Mouse (Mus musculus) kidney, embryonic 15.5 days (tissue): ENCODE measurements around the gene Slfnl1. TPM values are rescaled to one million over a fixed set of nuclear protein-coding genes. Genes with fewer than 3 reads are reported as not detected.
A peak's percentile ranks its signal among the peaks of the same experiment; 100 is the strongest.

Experiments
- ATAC-seq: fragments of 200-750 bp; cut with Nextera tagmentation; replicated peaks from 2 replicates; pipeline ENCODE4 v1.8.0; 2017; ENCODE audit warnings: moderate TSS enrichment; ENCODE audit not compliant: low FRiP score
- H3K27ac ChIP-seq: fragments of 300-500 bp; sonication (generic); 2 replicates; pipeline ENCODE4 v1.5.1; 2015; ENCODE audit warnings: mild to moderate bottlenecking, inconsistent platforms
- H3K27me3 ChIP-seq: fragments of 300-500 bp; sonication (generic); 2 replicates; pipeline ENCODE4 v1.6.1; 2015; ENCODE audit warnings: inconsistent platforms
- H3K36me3 ChIP-seq: fragments of 300-500 bp; sonication (generic); 2 replicates; pipeline ENCODE4 v1.6.1; 2015; ENCODE audit warnings: inconsistent platforms
- H3K4me1 ChIP-seq: fragments of 300-500 bp; sonication (generic); 2 replicates; pipeline ENCODE4 v1.6.1; 2015; ENCODE audit warnings: inconsistent platforms
- H3K4me2 ChIP-seq: fragments of 300-500 bp; sonication (generic); 2 replicates; pipeline ENCODE4 v1.6.1; 2015; ENCODE audit warnings: moderate library complexity, mild to moderate bottlenecking, inconsistent platforms
- H3K4me3 ChIP-seq: fragments of 300-500 bp; sonication (generic); replicated peaks from 2 replicates; pipeline ENCODE4 v1.5.1; 2015; ENCODE audit warnings: mild to moderate bottlenecking, inconsistent platforms
- H3K9ac ChIP-seq: fragments of 300-500 bp; sonication (generic); 2 replicates; pipeline ENCODE4 v1.6.1; 2015; ENCODE audit warnings: mild to moderate bottlenecking, inconsistent platforms
- H3K9me3 ChIP-seq: fragments of 300-500 bp; sonication (generic); replicated peaks from 2 replicates; pipeline ENCODE4 v1.6.1; 2016; ENCODE audit warnings: inconsistent platforms
- WGBS: fragments of 180-500 bp; shearing (Covaris S2); methylation state at CpG from one replicate; pipeline ENCODE4 v1.1.7; 2015; ENCODE audit warnings: mixed read lengths; 5-methylcytosine and 5-hydroxymethylcytosine counted together
- polyA plus RNA-seq: library from polyadenylated mRNA; unstranded; fragments of >200 nt; fragmentation: Nextera tagmentation; extraction: Ambion mirVana; gene quantifications from 2 replicates; pipeline ENCODE4 v1.2.1, GENCODE M21; 2015

Slfnl1 gene
- not detected in 2 replicates for polyA plus RNA-seq

DNA sequence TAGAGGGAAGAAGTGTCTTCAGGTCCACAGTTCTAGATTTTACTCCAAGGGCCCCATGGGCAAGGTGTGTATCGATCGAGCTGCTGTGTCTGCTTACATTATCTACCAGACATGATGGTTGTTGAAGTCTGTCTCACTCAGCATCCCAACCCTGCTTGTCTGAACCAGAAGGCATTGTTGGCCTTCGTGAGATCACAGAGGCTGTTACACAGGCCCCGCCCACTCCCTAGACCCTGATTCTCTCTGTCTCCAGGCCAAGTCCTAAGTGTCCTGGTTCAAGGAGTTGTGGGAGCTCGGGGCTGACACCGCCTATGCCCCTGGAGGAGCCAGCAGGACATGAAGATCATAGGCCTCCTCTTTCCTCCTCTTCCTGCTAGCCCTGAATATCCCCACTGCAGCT lies at the start of gene Slfnl1:
Slfnl1 (plus strand) TSS at position 246 of the 400 bp plus-strand sequence.
- H3K4me3 ChIP-seq, result no peak within 1 kb of the TSS
- H3K9ac ChIP-seq, result no peak within 1 kb of the TSS
- WGBS, result 87% methylated on average over 6 of the region's 6 CpGs
- no peaks in the 10 kb centered on the region for H3K27me3 ChIP-seq
- peaks cover 52% of the 10 kb centered on the region for H3K36me3 ChIP-seq
- no peaks in the 10 kb centered on the region for H3K4me1 ChIP-seq
- no peak within 1 kb of the TSS for H3K4me2 ChIP-seq
- no peak within 1 kb of the TSS for H3K27ac ChIP-seq
- no peak for ATAC-seq
- H3K9me3 ChIP-seq, result no peaks in the 10 kb centered on the region

- no peak overlapping the region for H3K4me2 ChIP-seq
- H3K27me3 ChIP-seq, result no peaks in the 10 kb centered on the region
- no peaks in the 10 kb centered on the region for H3K9me3 ChIP-seq
- H3K4me1 ChIP-seq, result peaks cover 7% of the 10 kb centered on the region
- no peak overlapping the region for H3K9ac ChIP-seq
- ATAC-seq, result no peak
- no peak overlapping the region for H3K4me3 ChIP-seq
- peaks cover 44% of the 10 kb centered on the region for H3K36me3 ChIP-seq
- WGBS, result 23% methylated on average over 1 of the region's 1 CpGs
- H3K27ac ChIP-seq, result peak overlapping the region; percentile 41; the same call in 1 of the 2 replicates
Measured at GRCm38 (mm10) chr4:120487707-120488106, 44.3 kb upstream of the Slfnl1 start.

DNA sequence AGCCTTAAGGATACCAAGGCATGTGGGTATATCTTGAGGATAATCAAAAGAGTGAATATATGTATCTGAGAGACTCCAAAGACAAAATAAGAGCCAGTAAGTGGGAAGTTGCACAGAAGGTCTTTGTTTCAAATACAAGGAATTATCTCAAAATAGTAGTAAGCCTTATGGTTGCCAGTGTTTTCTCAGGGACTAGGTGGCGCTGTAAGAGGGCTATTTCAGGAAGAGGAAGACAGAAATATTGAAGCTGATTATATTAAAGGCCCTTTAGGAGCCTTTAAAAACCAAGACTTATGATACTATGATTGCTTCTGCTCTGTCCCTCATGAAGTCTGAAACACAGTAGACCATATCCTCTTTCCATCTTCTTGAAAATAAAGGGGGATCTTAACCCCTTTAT lies 25.1 kb upstream of the Slfnl1 start:
- no peaks in the 10 kb centered on the region for H3K4me1 ChIP-seq
- no peak overlapping the region for H3K27ac ChIP-seq
- H3K36me3 ChIP-seq, result peaks cover 61% of the 10 kb centered on the region
- ATAC-seq, result no peak
- no peaks in the 10 kb centered on the region for H3K27me3 ChIP-seq
- H3K9ac ChIP-seq, result no peak overlapping the region
- no peak overlapping the region for H3K4me2 ChIP-seq
- H3K4me3 ChIP-seq, result no peak overlapping the region
- WGBS, result 93% methylated on average over 1 of the region's 1 CpGs
- H3K9me3 ChIP-seq, result peaks cover 3% of the 10 kb centered on the region; the same call in 1 of the 2 replicates

DNA sequence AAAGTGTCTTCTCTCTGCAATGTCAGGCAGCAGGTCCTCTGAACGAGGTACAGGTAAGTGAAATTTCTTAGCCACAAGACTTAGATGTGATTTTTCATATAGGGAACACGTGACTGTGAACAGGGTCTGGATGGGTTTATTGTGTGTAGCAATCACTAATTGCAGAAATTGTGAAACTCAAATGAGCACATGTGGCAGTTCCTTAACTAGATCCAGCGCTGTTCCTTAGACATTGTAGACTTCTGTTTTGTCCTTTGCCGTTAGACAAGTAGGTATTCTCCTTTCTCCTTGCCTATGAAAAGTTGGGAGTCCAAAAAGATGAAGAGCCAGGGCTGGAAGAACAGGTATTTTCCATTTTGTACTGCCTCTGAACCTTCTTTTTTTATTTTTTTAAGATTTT lies 20.8 kb upstream of the Slfnl1 start:
- no peak for ATAC-seq
- Histone ChIP-seq H3K27ac (no peak overlapping the region), H3K9ac (no peak overlapping the region), H3K36me3 (peaks cover 63% of the 10 kb centered on the region), H3K9me3 (peaks cover 3% of the 10 kb centered on the region; the same call in 1 of the 2 replicates), H3K27me3 (no peaks in the 10 kb centered on the region), H3K4me3 (no peak overlapping the region), H3K4me1 (no peaks in the 10 kb centered on the region), H3K4me2 (no peak overlapping the region)
- WGBS, result 97% methylated on average over 4 of the region's 4 CpGs

DNA sequence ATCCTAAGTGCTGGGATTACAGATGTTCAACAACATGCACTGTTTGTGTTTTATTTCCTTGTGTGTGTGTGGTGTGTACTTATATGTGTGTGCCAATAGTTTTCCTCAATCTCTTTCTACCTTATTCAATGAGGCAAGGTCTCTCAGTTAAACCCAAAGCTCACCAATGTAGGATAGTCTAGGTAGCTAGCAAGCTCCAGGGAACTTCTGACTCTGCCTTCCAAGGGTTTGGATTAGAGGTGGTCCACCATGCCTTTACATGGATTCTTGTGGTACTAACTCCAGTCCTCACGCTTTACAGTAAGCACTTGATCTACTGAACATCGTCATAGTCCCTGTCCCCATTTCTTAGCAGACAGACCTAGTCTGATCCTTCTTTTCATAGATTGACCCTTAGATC lies 17.7 kb upstream of the Slfnl1 start:
- H3K27me3 ChIP-seq, result no peaks in the 10 kb centered on the region

GRCm38 (mm10) chr4:120516491-120516890 lies 15.5 kb upstream of the Slfnl1 start:
- H3K4me1 ChIP-seq, result no peaks in the 10 kb centered on the region
- H3K27me3 ChIP-seq, result no peaks in the 10 kb centered on the region
- 90% methylated on average over 7 of the region's 7 CpGs for WGBS
- H3K9ac ChIP-seq, result no peak overlapping the region
- no peaks in the 10 kb centered on the region for H3K9me3 ChIP-seq
- no peak overlapping the region for H3K4me3 ChIP-seq
- peaks cover 71% of the 10 kb centered on the region for H3K36me3 ChIP-seq
- no peak overlapping the region for H3K4me2 ChIP-seq
- ATAC-seq, result no peak
- H3K27ac ChIP-seq, result no peak overlapping the region

More for the DNA sequence above, 17.7 kb upstream of the Slfnl1 start:
- Histone ChIP-seq H3K4me2 (no peak overlapping the region), H3K9ac (no peak overlapping the region), H3K4me3 (no peak overlapping the region), H3K9me3 (peaks cover 2% of the 10 kb centered on the region; the same call in 1 of the 2 replicates), H3K27ac (no peak overlapping the region), H3K4me1 (no peaks in the 10 kb centered on the region), H3K36me3 (peaks cover 64% of the 10 kb centered on the region)
- whole genome bisulfite sequencing, result 93% methylated on average over 2 of the region's 2 CpGs
- no peak for ATAC-seq

- H3K4me1 ChIP-seq, result no peaks in the 10 kb centered on the region
- 0 out of 2 replicates have a peak overlapping the region, but pooled peaks have one; percentile 51 for H3K27ac ChIP-seq
- 88% methylated on average over 7 of the region's 7 CpGs for WGBS
- H3K4me3 ChIP-seq, result no peak overlapping the region
- no peaks in the 10 kb centered on the region for H3K27me3 ChIP-seq
- H3K9ac ChIP-seq, result no peak overlapping the region
- no peaks in the 10 kb centered on the region for H3K9me3 ChIP-seq
- ATAC-seq, result no peak
- no peak overlapping the region for H3K4me2 ChIP-seq
- H3K36me3 ChIP-seq, result peaks cover 76% of the 10 kb centered on the region
Measured at GRCm38 (mm10) chr4:120516907-120517306, 15.1 kb upstream of the Slfnl1 start.

DNA sequence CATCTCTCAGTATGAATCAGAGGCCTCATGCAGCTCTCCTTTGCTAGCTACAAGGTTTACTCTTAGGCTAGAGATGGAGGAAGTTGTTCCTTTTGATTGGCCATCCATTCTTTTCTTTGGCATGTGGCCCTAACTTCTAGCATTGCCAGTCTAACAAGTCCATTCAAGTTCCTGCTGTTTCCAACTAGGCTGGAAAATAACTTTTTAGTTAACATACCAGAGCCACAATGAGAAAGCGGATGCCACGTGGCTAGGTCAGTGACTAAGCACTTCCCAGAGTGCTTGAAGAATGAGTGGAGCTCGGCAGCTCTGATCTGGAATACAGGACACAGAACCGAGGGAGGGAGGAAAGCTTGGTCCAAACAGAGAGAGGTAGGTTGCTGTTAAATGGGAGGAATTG lies 14.7 kb upstream of the Slfnl1 start:
- Histone ChIP-seq H3K9ac (no peak overlapping the region), H3K27me3 (no peaks in the 10 kb centered on the region), H3K27ac (0 out of 2 replicates have a peak overlapping the region, but pooled peaks have one; percentile 51), H3K9me3 (no peaks in the 10 kb centered on the region), H3K4me1 (no peaks in the 10 kb centered on the region), H3K4me2 (no peak overlapping the region), H3K4me3 (no peak overlapping the region), H3K36me3 (peaks cover 80% of the 10 kb centered on the region)
- 82% methylated on average over 4 of the region's 4 CpGs for WGBS
- no peak for ATAC-seq

DNA sequence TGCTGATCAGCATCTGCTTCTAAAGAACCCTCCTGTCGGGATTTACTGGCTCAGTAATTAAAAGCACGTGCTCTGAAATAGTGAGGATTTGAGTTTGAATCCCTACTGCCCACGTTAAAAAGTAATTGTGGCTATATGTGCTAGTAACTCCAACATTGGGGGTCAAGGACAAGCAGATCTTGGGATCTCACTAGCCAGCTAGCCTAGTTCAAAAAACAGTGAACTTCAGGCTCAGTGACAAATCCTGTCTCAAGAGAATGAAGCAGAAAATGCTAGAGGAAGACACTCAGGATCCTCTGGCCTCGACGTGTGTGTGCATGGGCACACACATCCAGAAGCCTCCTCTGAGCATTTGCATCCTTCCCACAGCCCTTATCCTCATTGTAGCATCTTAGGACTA lies 10.3 kb upstream of the Slfnl1 start:
- Histone ChIP-seq H3K4me3 (no peak overlapping the region), H3K9me3 (no peaks in the 10 kb centered on the region), H3K27ac (no peak overlapping the region), H3K27me3 (no peaks in the 10 kb centered on the region), H3K4me1 (no peaks in the 10 kb centered on the region), H3K4me2 (no peak overlapping the region), H3K9ac (no peak overlapping the region), H3K36me3 (peaks cover 97% of the 10 kb centered on the region)
- ATAC-seq, result no peak
- WGBS, result 92% methylated on average over 5 of the region's 5 CpGs

DNA sequence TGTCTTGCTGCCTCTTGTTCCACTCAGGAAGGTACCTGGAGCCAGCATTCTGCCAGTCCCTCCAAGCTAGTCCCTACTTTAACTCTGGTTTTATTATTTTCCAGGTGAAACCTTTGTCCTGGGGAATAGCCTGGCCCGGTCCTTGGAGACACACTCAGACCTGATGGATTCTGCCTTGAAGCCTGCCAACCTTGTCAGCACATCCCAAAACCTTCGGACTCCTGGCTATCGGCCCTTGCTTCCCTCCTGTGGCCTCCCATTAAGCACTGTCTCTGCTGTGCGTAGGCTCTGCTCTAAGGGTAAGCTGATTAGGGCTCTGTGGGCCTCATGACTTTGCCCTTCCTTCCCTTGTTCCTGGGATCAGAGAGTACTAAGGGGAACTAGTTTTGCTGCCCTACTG lies 9.7 kb upstream of the Slfnl1 start:
- H3K36me3 ChIP-seq, result peaks cover 93% of the 10 kb centered on the region
- H3K4me1 ChIP-seq, result no peaks in the 10 kb centered on the region
- H3K27me3 ChIP-seq, result no peaks in the 10 kb centered on the region

DNA sequence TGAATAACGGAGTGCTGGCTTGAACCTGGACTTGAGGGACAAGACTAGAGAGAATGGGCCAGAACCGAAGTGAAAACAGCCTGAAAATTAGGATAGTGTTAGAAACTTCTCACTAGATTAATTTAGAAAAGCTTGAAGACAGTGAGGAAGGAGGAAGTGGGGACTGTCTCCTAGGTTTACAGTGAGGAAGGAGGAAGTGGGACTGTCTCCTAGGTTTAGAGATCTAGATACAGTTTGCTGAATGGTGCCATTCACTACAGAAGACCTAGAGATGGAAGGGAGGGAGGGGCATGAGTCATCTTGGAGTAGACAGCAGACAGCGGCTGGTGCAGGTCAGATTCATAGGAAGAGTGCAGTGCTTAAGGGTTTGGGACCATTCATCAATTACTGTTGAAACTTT lies 8.9 kb upstream of the Slfnl1 start:
- ATAC-seq, result no peak
- Histone ChIP-seq H3K27me3 (no peaks in the 10 kb centered on the region), H3K4me2 (no peak overlapping the region), H3K36me3 (peaks cover 92% of the 10 kb centered on the region), H3K27ac (no peak overlapping the region), H3K4me1 (no peaks in the 10 kb centered on the region), H3K4me3 (no peak overlapping the region), H3K9ac (no peak overlapping the region), H3K9me3 (no peaks in the 10 kb centered on the region)
- WGBS, result 94% methylated on average over 3 of the region's 3 CpGs

More for the DNA sequence above, 9.7 kb upstream of the Slfnl1 start:
- no peak overlapping the region for H3K4me3 ChIP-seq
- H3K9ac ChIP-seq, result no peak overlapping the region
- no peak overlapping the region for H3K4me2 ChIP-seq
- ATAC-seq, result no peak
- no peaks in the 10 kb centered on the region for H3K9me3 ChIP-seq
- WGBS, result 94% methylated on average over 4 of the region's 4 CpGs
- H3K27ac ChIP-seq, result no peak overlapping the region

GRCm38 (mm10) chr4:120528171-120528570 lies 3.9 kb upstream of the Slfnl1 start:
- H3K4me3 ChIP-seq, result no peak overlapping the region
- no peak overlapping the region for H3K27ac ChIP-seq
- peaks cover 83% of the 10 kb centered on the region for H3K36me3 ChIP-seq
- no peaks in the 10 kb centered on the region for H3K9me3 ChIP-seq
- H3K9ac ChIP-seq, result no peak overlapping the region
- H3K27me3 ChIP-seq, result no peaks in the 10 kb centered on the region
- WGBS, result 84% methylated on average over 9 of the region's 9 CpGs
- no peaks in the 10 kb centered on the region for H3K4me1 ChIP-seq
- H3K4me2 ChIP-seq, result no peak overlapping the region
- no peak for ATAC-seq

DNA sequence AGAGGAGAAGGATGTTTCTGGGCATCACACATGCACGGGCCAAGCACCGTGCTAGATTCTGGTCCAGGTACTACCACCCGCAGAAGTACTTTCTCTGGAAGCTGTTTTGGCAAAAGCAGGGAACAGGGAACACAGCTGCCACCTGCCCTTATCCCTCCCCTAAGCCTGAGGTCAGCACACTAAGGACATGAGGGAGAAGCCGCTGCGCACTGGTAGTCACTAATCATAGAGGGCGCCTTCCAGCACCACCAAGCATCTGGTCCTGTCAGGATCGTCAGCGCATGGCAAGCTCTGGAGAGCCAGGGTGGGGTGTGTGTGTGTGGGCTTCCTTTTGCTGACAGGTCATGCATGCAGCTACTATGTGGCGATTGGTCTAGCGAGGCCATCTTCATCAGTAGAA lies 6.6 kb downstream of the Slfnl1 start:
- peaks cover 59% of the 10 kb centered on the region for H3K36me3 ChIP-seq
- no peaks in the 10 kb centered on the region for H3K9me3 ChIP-seq
- no peak overlapping the region for H3K9ac ChIP-seq
- no peaks in the 10 kb centered on the region for H3K27me3 ChIP-seq
- no peak overlapping the region for H3K4me3 ChIP-seq
- 90% methylated on average over 10 of the region's 10 CpGs for whole genome bisulfite sequencing
- no peak overlapping the region for H3K27ac ChIP-seq
- no peak overlapping the region for H3K4me2 ChIP-seq
- ATAC-seq, result no peak; the same call in 1 of the 2 replicates
- H3K4me1 ChIP-seq, result no peaks in the 10 kb centered on the region
